Mouse (Mus musculus): Measurements from ENCODE around the gene Vill. TPM values are rescaled to one million over a fixed set of nuclear protein-coding genes. Genes with fewer than 3 reads are reported as not detected.

Vill gene
- polyA plus RNA-seq, 1 experiment from 2014 or later = 9.3 TPM

GRCm38 (mm10) chr9:119040101-119040775 lies 12.3 kb upstream of the Vill start:
- Histone ChIP-seq H3K27ac (ENCODE audit: low read depth) (no peak overlapping the region), H3K9me3 (ENCODE audit: low read length) (no peaks in the 10 kb centered on the region), H3K27me3 (ENCODE audit: insufficient read depth, low read length) (no peaks in the 10 kb centered on the region), H3K4me3 (ENCODE audit: low read depth, low read length) (no peak overlapping the region), H3K4me1 (ENCODE audit: insufficient read depth) (no peaks in the 10 kb centered on the region), H3K4me2 (ENCODE audit: low read depth, low read length) (no peak overlapping the region), H3K36me3 (replicated peaks; ENCODE audit: insufficient read depth, low read length) (peaks cover 13% of the 10 kb centered on the region), H3K9ac (replicated peaks) (no peak overlapping the region)
- TF ChIP-seq EP300 (IDR thresholded peaks at IDR 0.05; ENCODE audit: low read depth) = no peak
- TF ChIP-seq CTCF (IDR thresholded peaks at IDR 0.05; ENCODE audit: low read depth) = no peak
- DNase-seq = no peak
- ATAC-seq = no peak
- WGBS (ENCODE audit: insufficient replicate concordance) = 87% methylated on average over 15 of the region's 15 CpGs

GRCm38 (mm10) chr9:119048182-119048903 lies 4.2 kb upstream of the Vill start:
- Histone ChIP-seq H3K4me1 (ENCODE audit: insufficient read depth) (peaks cover 20% of the 10 kb centered on the region), H3K27ac (ENCODE audit: low read depth) (no peak overlapping the region), H3K27me3 (ENCODE audit: insufficient read depth, low read length) (0 out of 2 replicates have a peak, but pooled peaks cover 4% of the 10 kb centered on the region), H3K9ac (replicated peaks) (no peak overlapping the region), H3K9me3 (ENCODE audit: low read length) (no peaks in the 10 kb centered on the region), H3K4me2 (ENCODE audit: low read depth, low read length) (no peak overlapping the region), H3K36me3 (replicated peaks; ENCODE audit: insufficient read depth, low read length) (no peaks in the 10 kb centered on the region), H3K4me3 (ENCODE audit: low read depth, low read length) (no peak overlapping the region)
- no peak for ATAC-seq
- TF ChIP-seq EP300 (IDR thresholded peaks at IDR 0.05; ENCODE audit: low read depth) = no peak
- TF ChIP-seq CTCF (IDR thresholded peaks at IDR 0.05; ENCODE audit: low read depth) = no peak
- DNase-seq = no peak
- 62% methylated on average over 11 of the region's 11 CpGs for WGBS (ENCODE audit: insufficient replicate concordance)

GRCm38 (mm10) chr9:119051158-119051557 lies 1.4 kb upstream of the Vill start:
- H3K9ac ChIP-seq (replicated peaks) = no peak overlapping the region
- no peak overlapping the region for H3K27ac ChIP-seq (ENCODE audit: low read depth)
- peaks cover 22% of the 10 kb centered on the region for H3K4me1 ChIP-seq (ENCODE audit: insufficient read depth)
- H3K4me3 ChIP-seq (ENCODE audit: low read depth, low read length) = no peak overlapping the region
- no peaks in the 10 kb centered on the region for H3K36me3 ChIP-seq (replicated peaks; ENCODE audit: insufficient read depth, low read length)
- no peak overlapping the region for H3K4me2 ChIP-seq (ENCODE audit: low read depth, low read length)
- DNase-seq (no peak), ATAC-seq (no peak)
- WGBS (ENCODE audit: insufficient replicate concordance) = 53% methylated on average over 2 of the region's 2 CpGs
- H3K27me3 ChIP-seq (ENCODE audit: insufficient read depth, low read length) = 0 out of 2 replicates have a peak, but pooled peaks cover 4% of the 10 kb centered on the region
- no peaks in the 10 kb centered on the region for H3K9me3 ChIP-seq (ENCODE audit: low read length)
- no peak for TF ChIP-seq CTCF (IDR thresholded peaks at IDR 0.05; ENCODE audit: low read depth)
- no peak for TF ChIP-seq EP300 (IDR thresholded peaks at IDR 0.05; ENCODE audit: low read depth)

- Histone ChIP-seq H3K27ac (ENCODE audit: low read depth) (no peak overlapping the region), H3K4me2 (ENCODE audit: low read depth, low read length) (no peak overlapping the region), H3K4me1 (ENCODE audit: insufficient read depth) (peaks cover 17% of the 10 kb centered on the region), H3K4me3 (ENCODE audit: low read depth, low read length) (no peak overlapping the region), H3K9me3 (ENCODE audit: low read length) (no peaks in the 10 kb centered on the region), H3K9ac (replicated peaks) (no peak overlapping the region), H3K36me3 (replicated peaks; ENCODE audit: insufficient read depth, low read length) (no peaks in the 10 kb centered on the region), H3K27me3 (ENCODE audit: insufficient read depth, low read length) (0 out of 2 replicates have a peak, but pooled peaks cover 4% of the 10 kb centered on the region)
- TF ChIP-seq EP300 (IDR thresholded peaks at IDR 0.05; ENCODE audit: low read depth) = no peak
- TF ChIP-seq CTCF (IDR thresholded peaks at IDR 0.05; ENCODE audit: low read depth) = no peak
- ATAC-seq (no peak), DNase-seq (no peak)
- WGBS (ENCODE audit: insufficient replicate concordance) = 58% methylated on average over 9 of the region's 9 CpGs
Observed at GRCm38 (mm10) chr9:119053964-119054576, 1.5 kb downstream of the Vill start.

- Histone ChIP-seq H3K27me3 (ENCODE audit: insufficient read depth, low read length) (0 out of 2 replicates have a peak, but pooled peaks cover 4% of the 10 kb centered on the region), H3K4me3 (ENCODE audit: low read depth, low read length) (no peak overlapping the region), H3K4me1 (ENCODE audit: insufficient read depth) (peaks cover 17% of the 10 kb centered on the region), H3K9ac (replicated peaks) (no peak overlapping the region), H3K4me2 (ENCODE audit: low read depth, low read length) (no peak overlapping the region), H3K9me3 (ENCODE audit: low read length) (no peaks in the 10 kb centered on the region), H3K27ac (ENCODE audit: low read depth) (no peak overlapping the region), H3K36me3 (replicated peaks; ENCODE audit: insufficient read depth, low read length) (no peaks in the 10 kb centered on the region)
- DNase-seq (no peak), ATAC-seq (no peak)
- 60% methylated on average over 4 of the region's 4 CpGs for WGBS (ENCODE audit: insufficient replicate concordance)
- TF ChIP-seq EP300 (IDR thresholded peaks at IDR 0.05; ENCODE audit: low read depth) = no peak
- no peak for TF ChIP-seq CTCF (IDR thresholded peaks at IDR 0.05; ENCODE audit: low read depth)
Observed at GRCm38 (mm10) chr9:119055336-119055735, 2.8 kb downstream of the Vill start.

GRCm38 (mm10) chr9:119058245-119058644 lies 5.7 kb downstream of the Vill start:
- no peaks in the 10 kb centered on the region for H3K36me3 ChIP-seq (replicated peaks; ENCODE audit: insufficient read depth, low read length)
- 0 out of 2 replicates have a peak, but pooled peaks cover under 1% of the 10 kb centered on the region for H3K27me3 ChIP-seq (ENCODE audit: insufficient read depth, low read length)
- peaks cover 3% of the 10 kb centered on the region for H3K4me1 ChIP-seq (ENCODE audit: insufficient read depth)
- TF ChIP-seq EP300 (IDR thresholded peaks at IDR 0.05; ENCODE audit: low read depth) (no peak), CTCF (IDR thresholded peaks at IDR 0.05; ENCODE audit: low read depth) (no peak)
- H3K4me3 ChIP-seq (ENCODE audit: low read depth, low read length) = no peak overlapping the region
- no peaks in the 10 kb centered on the region for H3K9me3 ChIP-seq (ENCODE audit: low read length)
- 85% methylated on average over 7 of the region's 7 CpGs for WGBS (ENCODE audit: insufficient replicate concordance)
- ATAC-seq (no peak), DNase-seq (no peak)
- no peak overlapping the region for H3K4me2 ChIP-seq (ENCODE audit: low read depth, low read length)
- no peak overlapping the region for H3K27ac ChIP-seq (ENCODE audit: low read depth)
- H3K9ac ChIP-seq (replicated peaks) = no peak overlapping the region
